Mouse (Mus musculus) thymus, adult 2 months (tissue): ENCODE data around the gene Tbc1d10c.

Experiments used
- CTCF ChIP-seq: fragments of 200-500 bp; IDR thresholded peaks from 2 replicates; pipeline ENCODE4 v1.5.1; 2012; ENCODE audit warnings: mild to moderate bottlenecking, control low read depth, low read length, moderate library complexity, borderline replicate concordance; ENCODE audit not compliant: control insufficient read depth, poor library complexity, insufficient read depth; ENCODE audit errors: extremely low read depth
- POLR2A ChIP-seq: fragments of 200-500 bp; IDR thresholded peaks from 2 replicates; pipeline ENCODE4 v1.6.1; 2012; ENCODE audit warnings: mild to moderate bottlenecking, low read length, control low read depth, moderate library complexity; ENCODE audit not compliant: control insufficient read depth, poor library complexity, insufficient read depth; ENCODE audit errors: extremely low read depth

DNA sequence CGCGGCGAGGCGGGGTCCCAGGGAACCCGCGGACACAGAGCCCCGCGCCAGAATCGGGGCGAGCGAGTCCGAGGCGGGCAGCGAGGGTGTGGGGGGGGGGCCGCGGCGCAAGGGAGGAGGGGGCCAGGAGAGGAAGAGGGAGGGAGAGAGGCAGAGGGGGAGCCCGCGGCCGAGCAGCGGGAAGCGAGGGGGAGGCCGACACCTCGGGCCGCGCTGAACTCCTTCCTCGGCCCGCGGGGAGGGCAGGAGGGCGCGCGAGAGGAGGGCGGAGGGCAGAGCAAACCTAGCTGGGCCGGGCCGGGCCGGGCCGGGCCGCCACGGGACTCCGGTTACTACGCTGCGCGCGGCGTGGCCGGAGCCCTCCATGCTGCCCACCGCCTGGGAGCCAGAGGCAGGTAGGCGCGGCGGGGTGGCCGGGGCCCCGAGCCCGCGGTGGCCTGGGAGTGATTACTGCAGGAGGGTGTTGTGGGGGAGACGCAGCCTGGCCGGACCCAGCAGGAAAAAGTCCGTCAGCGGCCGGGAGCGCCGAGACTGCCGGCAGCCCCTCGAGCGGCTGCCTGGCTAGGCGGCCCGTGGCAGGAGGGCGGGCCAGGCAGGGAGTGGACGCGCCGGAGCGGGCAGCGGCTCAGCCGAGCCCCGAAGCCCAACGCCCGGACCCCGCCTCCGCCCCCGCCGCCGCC lies 23.8 kb upstream of the Tbc1d10c start:
- TF ChIP-seq CTCF, result no peak
- no peak for TF ChIP-seq POLR2A
